Mouse (Mus musculus) activated CD4-positive, CD25-positive, alpha-beta regulatory T cell, adult 4 months (primary cell): ENCODE data around the gene Fut1. TPM values are rescaled to one million over a fixed set of nuclear protein-coding genes. Genes with fewer than 3 reads are reported as not detected.

Source experiments
- polyA plus RNA-seq, 2 experiments: library from polyadenylated mRNA; unstranded; fragments of 100-300 nt; shearing (Covaris generic); gene quantifications; one replicate each; pipeline ENCODE4 v1.2.1; 2017

The Fut1 gene
- polyA plus RNA-seq, 2 experiments from 2014 or later: not detected

Other genes with a start within 250 kb of the Fut1 start
- not detected for gene Lin7b, start 246.7 kb upstream of the Fut1 start, polyA plus RNA-seq
- gene Snrnp70, start 221.5 kb upstream of the Fut1 start, polyA plus RNA-seq: 100 to 1,000 TPM in 1 of 2 experiments, 10 to 100 TPM in 1; 68.1 to 108 TPM
- gene Kcna7, start 211.6 kb upstream of the Fut1 start, polyA plus RNA-seq: not detected
- not detected for gene Ntf5, start 203.6 kb upstream of the Fut1 start, polyA plus RNA-seq
- gene Lhb, start 196.5 kb upstream of the Fut1 start, polyA plus RNA-seq: not detected
- gene Gys1, start 182.4 kb upstream of the Fut1 start, polyA plus RNA-seq: 1 to 10 TPM; 9.3 to 9.8 TPM
- 10 to 100 TPM; 47.4 to 51.2 TPM for gene Ruvbl2, start 179.2 kb upstream of the Fut1 start, polyA plus RNA-seq
- gene Ftl1, start 157.4 kb upstream of the Fut1 start, polyA plus RNA-seq: 1,000 to 10,000 TPM; 1,527 to 1,850 TPM
- gene Bax, start 150.4 kb upstream of the Fut1 start, polyA plus RNA-seq: 100 to 1,000 TPM in 1 of 2 experiments, 10 to 100 TPM in 1; 94.5 to 202 TPM
- gene Tulp2, start 135.4 kb upstream of the Fut1 start, polyA plus RNA-seq: under 1 TPM in 1 of 2 experiments, not detected in 1; 0.44 TPM
- gene Gm45808, start 130.5 kb upstream of the Fut1 start, polyA plus RNA-seq: not detected
- gene Dhdh, start 128.5 kb upstream of the Fut1 start, polyA plus RNA-seq: 1 to 10 TPM in 1 of 2 experiments, under 1 TPM in 1; 0.61 to 1.3 TPM
- 100 to 1,000 TPM; 103 to 130 TPM for gene Nucb1, start 106.9 kb upstream of the Fut1 start, polyA plus RNA-seq
- 10 to 100 TPM; 27.5 to 33.4 TPM for gene Ppp1r15a, start 91.0 kb upstream of the Fut1 start, polyA plus RNA-seq
- under 1 TPM in 1 of 2 experiments, not detected in 1; 0.79 TPM for gene Plekha4, start 91.0 kb upstream of the Fut1 start, polyA plus RNA-seq
- gene Hsd17b14, start 62.4 kb upstream of the Fut1 start, polyA plus RNA-seq: not detected
- gene Bcat2, start 47.1 kb upstream of the Fut1 start, polyA plus RNA-seq: 10 to 100 TPM; 40.9 to 56.9 TPM
- gene Fgf21, start 1.8 kb upstream of the Fut1 start, polyA plus RNA-seq: not detected
- not detected for gene Izumo1, start 4.5 kb downstream of the Fut1 start, polyA plus RNA-seq
- gene Rasip1, start 10.2 kb downstream of the Fut1 start, polyA plus RNA-seq: under 1 TPM in 1 of 2 experiments, not detected in 1; 0.50 TPM
- not detected for gene Mamstr, start 22.7 kb downstream of the Fut1 start, polyA plus RNA-seq
- gene Fut2, start 49.1 kb downstream of the Fut1 start, polyA plus RNA-seq: not detected
- not detected for gene Ntn5, start 66.7 kb downstream of the Fut1 start, polyA plus RNA-seq
- not detected for gene Sec1, start 77.1 kb downstream of the Fut1 start, polyA plus RNA-seq
- under 1 TPM in 1 of 2 experiments, not detected in 1; 0.51 TPM for gene Car11, start 82.6 kb downstream of the Fut1 start, polyA plus RNA-seq
- gene Dbp, start 87.8 kb downstream of the Fut1 start, polyA plus RNA-seq: 1 to 10 TPM; 5.2 to 8.5 TPM
- gene Rpl18, start 98.2 kb downstream of the Fut1 start, polyA plus RNA-seq: 1,000 to 10,000 TPM; 2,566 to 2,766 TPM
- 10 to 100 TPM; 10.2 to 19.6 TPM for gene Sphk2, start 100.7 kb downstream of the Fut1 start, polyA plus RNA-seq
- gene Fam83e, start 103.9 kb downstream of the Fut1 start, polyA plus RNA-seq: not detected
- gene Spaca4, start 108.5 kb downstream of the Fut1 start, polyA plus RNA-seq: not detected
- not detected for gene Lmtk3, start 166.4 kb downstream of the Fut1 start, polyA plus RNA-seq
- gene Sult2b1, start 167.4 kb downstream of the Fut1 start, polyA plus RNA-seq: 1 to 10 TPM; 2.5 to 6.6 TPM
- gene Cyth2, start 197.3 kb downstream of the Fut1 start, polyA plus RNA-seq: 10 to 100 TPM; 13.0 to 14.4 TPM
- not detected for gene Kcnj14, start 207.5 kb downstream of the Fut1 start, polyA plus RNA-seq
- 10 to 100 TPM; 16.1 to 25.3 TPM for gene Grwd1, start 213.7 kb downstream of the Fut1 start, polyA plus RNA-seq